Mouse (Mus musculus): ENCODE measurements around the gene Zfyve27. TPM values are rescaled to one million over a fixed set of nuclear protein-coding genes. Genes with fewer than 3 reads are reported as not detected.

Gene Zfyve27
- total RNA-seq, 2 experiments from 2014 or later: 26.4 to 34.6 TPM

GRCm38 (mm10) chr19:42141998-42142397, 21.8 kb upstream of the Zfyve27 start:
- ATAC-seq (replicated peaks; ENCODE audit: poor library complexity, severe bottlenecking): no peak

GRCm38 (mm10) chr19:42142757-42143156, 21.0 kb upstream of the Zfyve27 start:
- no peak for ATAC-seq (replicated peaks; ENCODE audit: poor library complexity, severe bottlenecking)

GRCm38 (mm10) chr19:42144067-42144466, 19.7 kb upstream of the Zfyve27 start:
- no peak for ATAC-seq (replicated peaks; ENCODE audit: poor library complexity, severe bottlenecking)

GRCm38 (mm10) chr19:42144541-42145167, 19.1 kb upstream of the Zfyve27 start:
- no peak for ATAC-seq (replicated peaks; ENCODE audit: poor library complexity, severe bottlenecking)

GRCm38 (mm10) chr19:42145210-42145609, 18.5 kb upstream of the Zfyve27 start:
- no peak for ATAC-seq (replicated peaks; ENCODE audit: poor library complexity, severe bottlenecking)

- no peak for ATAC-seq (replicated peaks; ENCODE audit: poor library complexity, severe bottlenecking)
Observed at GRCm38 (mm10) chr19:42145731-42146130, 18.0 kb upstream of the Zfyve27 start.

- peak; percentile 58 for ATAC-seq (replicated peaks; ENCODE audit: poor library complexity, severe bottlenecking)
Observed at GRCm38 (mm10) chr19:42146276-42147010, 17.3 kb upstream of the Zfyve27 start.

GRCm38 (mm10) chr19:42147170-42147768, 16.5 kb upstream of the Zfyve27 start, which contains the start of gene Marveld1:
Gene Marveld1 (plus strand): TSS chr19:42147400.
- peak; percentile 36 for ATAC-seq (replicated peaks; ENCODE audit: poor library complexity, severe bottlenecking)

- peak; percentile 39 for ATAC-seq (replicated peaks; ENCODE audit: poor library complexity, severe bottlenecking)
Observed at GRCm38 (mm10) chr19:42147769-42148568, 15.8 kb upstream of the Zfyve27 start.

- ATAC-seq (replicated peaks; ENCODE audit: poor library complexity, severe bottlenecking): no peak
Observed at GRCm38 (mm10) chr19:42148569-42148860, 15.2 kb upstream of the Zfyve27 start.

- ATAC-seq (replicated peaks; ENCODE audit: poor library complexity, severe bottlenecking): peak; percentile 54
Observed at GRCm38 (mm10) chr19:42151990-42152389, 11.8 kb upstream of the Zfyve27 start.

- peak; percentile 94 for ATAC-seq (replicated peaks; ENCODE audit: poor library complexity, severe bottlenecking)
Observed at GRCm38 (mm10) chr19:42157493-42158237, 6.1 kb upstream of the Zfyve27 start.

GRCm38 (mm10) chr19:42158246-42159017, 5.3 kb upstream of the Zfyve27 start:
- ATAC-seq (replicated peaks; ENCODE audit: poor library complexity, severe bottlenecking): peak; percentile 31

GRCm38 (mm10) chr19:42164188-42164587, 437 bp downstream of the Zfyve27 start:
- ATAC-seq (replicated peaks; ENCODE audit: poor library complexity, severe bottlenecking): no peak

- peak; percentile 18; the same call in 1 of the 2 replicates for ATAC-seq (replicated peaks; ENCODE audit: poor library complexity, severe bottlenecking)
Observed at GRCm38 (mm10) chr19:42166130-42166529, 2.4 kb downstream of the Zfyve27 start.

GRCm38 (mm10) chr19:42166766-42167165, 3.0 kb downstream of the Zfyve27 start:
- no peak for ATAC-seq (replicated peaks; ENCODE audit: poor library complexity, severe bottlenecking)

GRCm38 (mm10) chr19:42167489-42167888, 3.7 kb downstream of the Zfyve27 start:
- no peak for ATAC-seq (replicated peaks; ENCODE audit: poor library complexity, severe bottlenecking)

- no peak for ATAC-seq (replicated peaks; ENCODE audit: poor library complexity, severe bottlenecking)
Observed at GRCm38 (mm10) chr19:42169322-42169975, 5.7 kb downstream of the Zfyve27 start.

Measured in granulocyte monocyte progenitor cell, adult 5-6 weeks (primary cell).